Mouse (Mus musculus) myocyte (in vitro differentiated cells): Measurements from ENCODE around the gene Ttpal. TPM values are rescaled to one million over a fixed set of nuclear protein-coding genes. Genes with fewer than 3 reads are reported as not detected.

Experiments
- H3K27me3 ChIP-seq: one replicate; pipeline ENCODE4 v1.6.1; 2011; ENCODE audit not compliant: control insufficient read depth, insufficient read depth, insufficient read length
- H3K36me3 ChIP-seq: one replicate; pipeline ENCODE4 v1.6.1; 2011; ENCODE audit not compliant: control insufficient read depth, insufficient read depth
- H3K4me2 ChIP-seq: one replicate; pipeline ENCODE4 v1.6.1; 2011; ENCODE audit warnings: low read depth, control low read depth
- H3K4me3 ChIP-seq: one replicate; pipeline ENCODE4 v1.5.1; 2011; ENCODE audit warnings: mild to moderate bottlenecking, control low read depth, moderate library complexity
- H3K79me2 ChIP-seq: one replicate; pipeline ENCODE4 v1.6.1; 2011; ENCODE audit not compliant: control insufficient read depth, insufficient read depth
- H3ac ChIP-seq: one replicate; pipeline ENCODE4 v1.6.1; 2011; ENCODE audit not compliant: control insufficient read depth, insufficient read length
- CEBPB ChIP-seq: IDR thresholded peaks from 2 replicates; pipeline ENCODE4 v1.6.1; 2011; ENCODE audit warnings: mild to moderate bottlenecking, moderate library complexity; ENCODE audit not compliant: poor library complexity, insufficient read depth, severe bottlenecking
- E2F4 ChIP-seq: IDR thresholded peaks from one replicate; pipeline ENCODE4 v1.6.1; 2011; ENCODE audit warnings: mild to moderate bottlenecking, control low read depth, moderate library complexity; ENCODE audit not compliant: insufficient read depth
- MAX ChIP-seq: IDR thresholded peaks from one replicate; pipeline ENCODE4 v1.6.1; 2011; ENCODE audit warnings: low read depth, mild to moderate bottlenecking, control low read depth
- MYOD1 ChIP-seq, 3 experiments: IDR thresholded peaks; one replicate each; pipeline ENCODE4 v1.6.1; 2011; ENCODE audit warnings: control low read depth in 2 of 3, low read depth in 2 of 3, mild to moderate bottlenecking in 2 of 3, moderate library complexity in 1 of 3; ENCODE audit not compliant: insufficient read length in 2 of 3, control insufficient read depth in 1 of 3
- MYOG ChIP-seq, 3 experiments: IDR thresholded peaks; one replicate each; pipeline ENCODE4 v1.6.1; 2011; ENCODE audit warnings: control low read depth in 2 of 3, low read depth in 2 of 3, mild to moderate bottlenecking in 2 of 3; ENCODE audit not compliant: insufficient read length in 2 of 3, control insufficient read depth in 1 of 3, insufficient read depth in 1 of 3
- POLR2A ChIP-seq: IDR thresholded peaks from one replicate; pipeline ENCODE4 v1.6.1; 2011; ENCODE audit warnings: low read depth, mild to moderate bottlenecking, control low read depth, moderate library complexity; ENCODE audit not compliant: insufficient read length
- POLR2AphosphoS2 ChIP-seq: IDR thresholded peaks from one replicate; pipeline ENCODE4 v1.6.1; 2011; ENCODE audit warnings: low read depth, control low read depth; ENCODE audit not compliant: insufficient read length
- REST ChIP-seq: IDR thresholded peaks from one replicate; pipeline ENCODE4 v1.6.1; 2011; ENCODE audit warnings: mild to moderate bottlenecking, control low read depth, moderate library complexity; ENCODE audit not compliant: insufficient read depth, insufficient read length
- SRF ChIP-seq: IDR thresholded peaks from one replicate; pipeline ENCODE4 v1.6.1; 2011; ENCODE audit warnings: low read depth; ENCODE audit not compliant: control insufficient read depth, insufficient read length
- TCF12 ChIP-seq: IDR thresholded peaks from one replicate; pipeline ENCODE4 v1.6.1; 2011; ENCODE audit warnings: mild to moderate bottlenecking, control low read depth; ENCODE audit not compliant: poor library complexity, insufficient read depth, severe bottlenecking
- TCF3 ChIP-seq: IDR thresholded peaks from one replicate; pipeline ENCODE4 v1.6.1; 2011; ENCODE audit warnings: low read depth, control low read depth; ENCODE audit not compliant: insufficient read length
- USF1 ChIP-seq: IDR thresholded peaks from one replicate; pipeline ENCODE4 v1.6.1; 2011; ENCODE audit warnings: low read depth, mild to moderate bottlenecking, control low read depth, moderate library complexity
- polyA plus RNA-seq: library from polyadenylated mRNA; unstranded; fragments of >200 nt; fragmentation: generic; extraction: Trizol; gene quantifications from one replicate; pipeline ENCODE4 v1.2.1, GENCODE M21; 2012; ENCODE audit warnings: missing spikeins

Ttpal gene
- polyA plus RNA-seq, 1 experiment: 20.2 TPM

DNA sequence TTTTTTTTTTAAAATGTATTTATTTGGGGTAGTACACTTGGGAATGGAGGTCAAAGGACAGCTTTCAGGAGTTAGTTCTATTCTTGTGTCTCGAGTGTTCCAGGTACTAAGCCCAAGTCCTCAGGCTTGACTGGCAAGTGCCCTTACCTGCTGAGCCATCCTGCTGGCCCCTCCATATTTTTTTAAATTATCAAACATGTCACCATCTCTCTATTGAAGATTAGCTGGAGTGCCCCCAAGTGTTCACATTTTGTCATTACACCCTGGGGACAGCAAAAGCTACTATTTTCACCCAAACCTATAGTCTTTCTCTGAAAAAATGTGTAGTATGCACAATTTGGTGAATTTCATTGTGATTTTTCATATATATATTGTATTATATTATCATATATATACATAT, 10.0 kb upstream of the Ttpal start:
- no peak overlapping the region for H3K4me3 ChIP-seq
- no peaks in the 10 kb centered on the region for H3K27me3 ChIP-seq
- H3K36me3 ChIP-seq: no peaks in the 10 kb centered on the region
- no peak overlapping the region for H3ac ChIP-seq
- H3K4me2 ChIP-seq: no peak overlapping the region
- no peaks in the 10 kb centered on the region for H3K79me2 ChIP-seq
- TF ChIP-seq TCF3 (no peak), TCF12 (no peak), E2F4 (no peak), MAX (no peak), POLR2A (no peak)

DNA sequence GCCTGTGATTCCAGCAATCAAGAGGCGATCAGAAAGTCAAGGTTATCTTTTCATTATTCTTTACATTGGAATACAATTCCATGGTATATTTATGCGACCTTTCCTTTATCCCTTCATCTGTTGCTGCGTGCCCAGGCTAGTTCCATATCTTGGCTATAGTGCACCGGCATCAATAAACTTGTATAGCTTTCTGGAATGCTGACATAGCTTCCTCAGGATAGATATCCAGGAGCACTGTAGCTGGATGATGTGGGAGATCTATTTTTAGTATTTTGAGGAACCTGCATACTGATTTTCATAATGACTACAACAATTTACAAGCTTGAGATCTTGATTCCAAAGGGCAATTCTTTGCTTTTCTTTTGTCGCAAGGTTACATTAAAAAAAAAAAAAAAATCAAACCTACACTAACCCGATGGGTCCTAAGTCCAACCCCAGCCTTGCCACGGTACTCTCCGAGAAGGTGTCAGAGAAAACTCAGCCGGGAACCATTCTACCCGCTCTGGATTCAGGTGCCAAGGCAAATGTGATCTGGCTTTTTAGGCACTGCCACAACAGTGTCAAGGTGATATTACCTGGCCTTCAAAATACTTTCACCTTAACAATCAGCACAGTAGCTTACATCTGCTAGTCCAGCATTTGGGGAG, 8.4 kb upstream of the Ttpal start:
- H3K27me3 ChIP-seq: no peaks in the 10 kb centered on the region
- no peak overlapping the region for H3K4me2 ChIP-seq
- no peaks in the 10 kb centered on the region for H3K79me2 ChIP-seq
- no peak overlapping the region for H3K4me3 ChIP-seq
- H3K36me3 ChIP-seq: no peaks in the 10 kb centered on the region
- no peak overlapping the region for H3ac ChIP-seq
- TF ChIP-seq USF1: no peak
- no peak for TF ChIP-seq MYOD1 (IDR thresholded peaks at IDR 0.05; ENCODE audit: control insufficient read depth in 1 of 3, insufficient read length in 2 of 3, low read depth in 2 of 3)
- TF ChIP-seq REST: no peak
- TF ChIP-seq POLR2A: no peak
- no peak for TF ChIP-seq SRF
- no peak for TF ChIP-seq TCF12

GRCm38 (mm10) chr2:163595119-163595518, 7.0 kb upstream of the Ttpal start:
- Histone ChIP-seq H3ac (no peak overlapping the region), H3K36me3 (no peaks in the 10 kb centered on the region), H3K27me3 (no peaks in the 10 kb centered on the region), H3K4me2 (no peak overlapping the region), H3K4me3 (no peak overlapping the region), H3K79me2 (no peaks in the 10 kb centered on the region)
- no peak for TF ChIP-seq POLR2AphosphoS2
- no peak for TF ChIP-seq MYOG (IDR thresholded peaks at IDR 0.05; ENCODE audit: control insufficient read depth in 1 of 3, insufficient read depth in 1 of 3, insufficient read length in 2 of 3, low read depth in 2 of 3)
- no peak for TF ChIP-seq E2F4
- no peak for TF ChIP-seq CEBPB
- no peak for TF ChIP-seq REST
- no peak for TF ChIP-seq POLR2A
- no peak for TF ChIP-seq TCF3
- no peak for TF ChIP-seq MAX
- no peak for TF ChIP-seq USF1
- no peak for TF ChIP-seq MYOD1 (IDR thresholded peaks at IDR 0.05; ENCODE audit: control insufficient read depth in 1 of 3, insufficient read length in 2 of 3, low read depth in 2 of 3)
- no peak for TF ChIP-seq SRF
- no peak for TF ChIP-seq TCF12

DNA sequence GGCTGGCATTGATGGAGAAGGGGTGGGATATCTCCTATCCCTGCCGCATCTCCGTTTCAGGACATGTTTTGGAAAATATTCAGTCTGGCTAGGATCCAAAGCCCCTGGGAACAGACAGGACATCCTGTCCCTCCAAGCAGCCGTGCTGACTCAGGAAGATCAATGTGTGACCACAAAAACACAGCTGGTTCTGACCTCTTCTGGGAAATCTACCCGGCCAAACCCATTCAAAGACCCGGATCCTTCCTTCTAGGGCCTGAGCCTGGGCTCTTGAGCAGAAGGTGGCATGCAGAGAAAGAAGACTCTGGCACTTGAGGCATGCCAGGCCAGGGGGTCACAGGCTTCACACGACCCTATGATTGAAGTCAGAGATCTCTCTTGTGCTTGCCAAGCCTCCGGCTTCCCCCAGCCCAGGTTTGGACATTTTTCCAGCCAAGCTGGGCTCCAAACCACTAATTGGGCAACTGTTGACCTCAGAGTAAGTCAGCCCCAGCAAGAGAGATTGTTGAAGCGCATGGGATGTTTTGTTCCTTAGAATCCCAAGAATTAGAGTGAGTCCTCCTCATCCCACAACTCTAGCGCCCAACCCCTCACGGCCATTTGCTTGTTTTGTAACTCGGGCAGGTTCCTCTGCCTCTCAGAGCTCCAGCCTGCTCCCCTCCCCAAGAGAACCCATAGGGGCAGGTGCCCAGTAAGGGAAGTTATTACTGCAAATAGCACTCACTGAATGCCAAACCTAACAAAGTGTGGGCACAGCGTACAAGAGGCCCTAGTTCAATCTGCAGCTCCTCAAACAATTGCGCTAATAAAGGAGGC, 5.8 kb upstream of the Ttpal start:
- Histone ChIP-seq H3K79me2 (no peaks in the 10 kb centered on the region), H3K36me3 (no peaks in the 10 kb centered on the region), H3K4me3 (no peak overlapping the region), H3ac (no peak overlapping the region), H3K27me3 (no peaks in the 10 kb centered on the region), H3K4me2 (peak overlapping the region; percentile 56)
- TF ChIP-seq POLR2AphosphoS2 (no peak), MAX (no peak), SRF (peak; percentile 29), POLR2A (no peak), E2F4 (no peak), MYOD1 (IDR thresholded peaks at IDR 0.05; ENCODE audit: control insufficient read depth in 1 of 3, insufficient read length in 2 of 3, low read depth in 2 of 3) (peak in 1 of 3 experiments; percentile 60), TCF12 (peak; percentile 61), MYOG (IDR thresholded peaks at IDR 0.05; ENCODE audit: control insufficient read depth in 1 of 3, insufficient read depth in 1 of 3, insufficient read length in 2 of 3, low read depth in 2 of 3) (peak in 2 of 3 experiments; percentile 15 to 70), TCF3 (peak; percentile 44), REST (no peak), CEBPB (peak; percentile 66; the same call in 1 of the 2 replicates), USF1 (no peak)

- Histone ChIP-seq H3K27me3 (no peaks in the 10 kb centered on the region), H3K36me3 (no peaks in the 10 kb centered on the region), H3K4me3 (no peak overlapping the region), H3ac (no peak overlapping the region), H3K4me2 (peak overlapping the region; percentile 56), H3K79me2 (no peaks in the 10 kb centered on the region)
- no peak for TF ChIP-seq POLR2A
These were observed 5.3 kb upstream of the Ttpal start for GRCm38 (mm10) chr2:163596873-163597155.
